ENCODE assay signal across 18 mouse cellular contexts in the genomic region with DNA sequence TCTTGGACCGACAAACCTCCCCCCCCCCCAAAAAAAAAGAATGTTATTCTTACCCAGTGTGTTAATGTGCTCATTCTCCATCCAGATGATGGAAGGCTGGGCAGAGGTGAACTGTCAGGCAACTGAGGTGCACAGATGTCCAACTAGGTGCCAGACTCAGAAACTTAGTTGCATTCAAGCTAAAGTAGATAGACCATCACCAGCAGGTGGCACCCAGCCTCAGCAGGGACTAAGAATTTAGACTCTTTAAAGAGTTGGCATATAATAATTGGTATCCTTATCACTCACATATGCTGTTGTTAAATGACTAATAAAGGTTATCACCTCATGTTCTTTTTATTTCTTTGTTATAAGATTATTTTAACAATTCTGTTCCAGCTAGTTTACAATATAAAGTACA.
DNase-seq lines count a peak whose midpoint lies in the region; ATAC-seq and TF ChIP-seq lines count a peak whose summit lies in the region.
"Had no signal": no experiment of that assay in that cellular context is flagged by ENCODE, and none has a peak within 500 bp of the region (broad histone marks: within the 10 kb centered on the region; RNA-seq: fewer than 3 reads in every experiment).

No protein-coding gene starts in this region.

- H3K4me1 ChIP-seq in hindbrain, postnatal 0 days (ENCODE audit: insufficient read depth, low read length) = no peaks in the 10 kb centered on the region
- H3K4me1 ChIP-seq in hindbrain, embryonic 14.5 days (replicated peaks; ENCODE audit: control insufficient read depth, insufficient read depth, low read length) = no peaks in the 10 kb centered on the region
- no peaks in the 10 kb centered on the region for H3K4me1 ChIP-seq in lung, embryonic 14.5 days (ENCODE audit: insufficient read depth)
- no peaks in the 10 kb centered on the region for H3K4me1 ChIP-seq in lung, adult 2 months (ENCODE audit: control insufficient read depth, insufficient read depth, low read length)
- peaks cover 0 to 8% of the 10 kb centered on the region in 2 experiments; a peak in 2 of 4 replicates for H3K4me1 ChIP-seq in CH12.LX (ENCODE audit: control insufficient read depth in 1 of 2, insufficient read depth in 2 of 2)
- H3K4me1 ChIP-seq: embryonic facial prominence, embryonic 10.5 days; hindbrain, embryonic 12.5 days; limb, embryonic 15.5 days had no signal

- no peak overlapping the region for H3K4me3 ChIP-seq in hindbrain, postnatal 0 days (ENCODE audit: low read length)
- H3K4me3 ChIP-seq in hindbrain, embryonic 14.5 days (replicated peaks; ENCODE audit: low read length) = no peak overlapping the region
- no peak overlapping the region for H3K4me3 ChIP-seq in lung, embryonic 14.5 days (ENCODE audit: low read depth, low read length)
- no peak overlapping the region for H3K4me3 ChIP-seq in lung, adult 2 months (replicated peaks; ENCODE audit: extremely low read depth, low read depth, low read length)
- no peak overlapping the region for H3K4me3 ChIP-seq in CH12.LX (replicated peaks in 1 of 3; ENCODE audit: low read depth in 2 of 3, low read length in 2 of 3, poor library complexity in 1 of 3)
- H3K4me3 ChIP-seq: embryonic facial prominence, embryonic 10.5 days; heart, embryonic 15.5 days; hindbrain, embryonic 12.5 days; limb, embryonic 15.5 days had no signal

- H3K36me3 ChIP-seq in hindbrain, postnatal 0 days (ENCODE audit: insufficient read depth, low read length) = no peaks in the 10 kb centered on the region
- no peaks in the 10 kb centered on the region for H3K36me3 ChIP-seq in hindbrain, embryonic 14.5 days (replicated peaks; ENCODE audit: control insufficient read depth, insufficient read depth)
- no peaks in the 10 kb centered on the region for H3K36me3 ChIP-seq in lung, embryonic 14.5 days (ENCODE audit: insufficient read depth)
- H3K36me3 ChIP-seq in CH12.LX (replicated peaks in 1 of 2; ENCODE audit: control insufficient read depth in 1 of 2, insufficient read depth in 1 of 2, low read length in 1 of 2) = no peaks in the 10 kb centered on the region
- H3K36me3 ChIP-seq: embryonic facial prominence, embryonic 10.5 days; heart, embryonic 15.5 days; hindbrain, embryonic 12.5 days; limb, embryonic 15.5 days had no signal

- in situ Hi-C loops in CH12.LX (cut with MboI; ENCODE audit: low pct_ligation_motif_present, low pct_unique_long_range_greater_than_20kb, low sequenced_read_pairs) = no loop called here

- H3K9me3 ChIP-seq in hindbrain, postnatal 0 days (ENCODE audit: low read length) = no peaks in the 10 kb centered on the region
- H3K9me3 ChIP-seq in hindbrain, embryonic 14.5 days (ENCODE audit: control insufficient read depth, low read length) = no peaks in the 10 kb centered on the region
- H3K9me3 ChIP-seq in lung, embryonic 14.5 days (ENCODE audit: low read depth, low read length) = no peaks in the 10 kb centered on the region
- no peaks in the 10 kb centered on the region for H3K9me3 ChIP-seq in CH12.LX (replicated peaks; ENCODE audit: low read length)
- H3K9me3 ChIP-seq: embryonic facial prominence, embryonic 10.5 days; heart, embryonic 15.5 days; hindbrain, embryonic 12.5 days; limb, embryonic 15.5 days had no signal

- dilution Hi-C loops in CH12.LX (cut with MboI; ENCODE audit: extremely low pct_ligation_motif_present, extremely low pct_unique_long_range_greater_than_20kb, low sequenced_read_pairs) = no loop called here

- no peak overlapping the region for H3K9ac ChIP-seq in hindbrain, postnatal 0 days (replicated peaks; ENCODE audit: low read length)
- H3K9ac ChIP-seq in hindbrain, embryonic 14.5 days = no peak overlapping the region
- no peak overlapping the region for H3K9ac ChIP-seq in lung, embryonic 14.5 days
- no peak overlapping the region for H3K9ac ChIP-seq in CH12.LX (ENCODE audit: insufficient read depth, low read depth)
- H3K9ac ChIP-seq: heart, embryonic 15.5 days; hindbrain, embryonic 12.5 days; limb, embryonic 15.5 days had no signal

- no peak for TF ChIP-seq POLR2A in lung, adult 2 months (IDR thresholded peaks at IDR 0.05; ENCODE audit: borderline replicate concordance, extremely low read depth, low read depth, low read length)
- TF ChIP-seq POLR2A in CH12.LX (IDR thresholded peaks at IDR 0.05; ENCODE audit: low read depth, low read length) = no peak

- no peak overlapping the region for H3K27ac ChIP-seq in hindbrain, postnatal 0 days
- no peak overlapping the region for H3K27ac ChIP-seq in hindbrain, embryonic 14.5 days
- no peak overlapping the region for H3K27ac ChIP-seq in lung, embryonic 14.5 days (ENCODE audit: low read depth)
- no peak overlapping the region for H3K27ac ChIP-seq in CH12.LX (ENCODE audit: insufficient read depth, low read depth)
- H3K27ac ChIP-seq: embryonic facial prominence, embryonic 10.5 days; heart, embryonic 15.5 days; hindbrain, embryonic 12.5 days; limb, embryonic 15.5 days had no signal

- no peak overlapping the region for H3K4me2 ChIP-seq in hindbrain, postnatal 0 days (ENCODE audit: low read depth, low read length)
- H3K4me2 ChIP-seq in hindbrain, embryonic 14.5 days (replicated peaks) = no peak overlapping the region
- H3K4me2 ChIP-seq in lung, embryonic 14.5 days = no peak overlapping the region
- H3K4me2 ChIP-seq in CH12.LX (ENCODE audit: insufficient read depth, low read depth, poor library complexity, severe bottlenecking) = no peak overlapping the region
- H3K4me2 ChIP-seq: heart, embryonic 15.5 days; hindbrain, embryonic 12.5 days; limb, embryonic 15.5 days had no signal

- H3K27me3 ChIP-seq in hindbrain, postnatal 0 days (ENCODE audit: insufficient read depth, low read length) = no peaks in the 10 kb centered on the region
- H3K27me3 ChIP-seq in hindbrain, embryonic 14.5 days (ENCODE audit: control insufficient read depth, insufficient read depth, low read length) = no peaks in the 10 kb centered on the region
- no peaks in the 10 kb centered on the region for H3K27me3 ChIP-seq in lung, embryonic 14.5 days (ENCODE audit: insufficient read depth, low read length)
- H3K27me3 ChIP-seq in CH12.LX (replicated peaks) = no peaks in the 10 kb centered on the region
- H3K27me3 ChIP-seq: heart, embryonic 15.5 days; hindbrain, embryonic 12.5 days; limb, embryonic 15.5 days had no signal

- 96% methylated on average over 1 of the region's 1 CpGs for WGBS in hindbrain, postnatal 0 days
- WGBS in hindbrain, embryonic 14.5 days = 95% methylated on average over 1 of the region's 1 CpGs
- 84% methylated on average over 1 of the region's 1 CpGs for WGBS in lung, embryonic 14.5 days
- WGBS in lung, adult 2 months = 67% methylated on average over 1 of the region's 1 CpGs

- peak; percentile 35 for TF ChIP-seq RAD21 in CH12.LX (IDR thresholded peaks at IDR 0.05; ENCODE audit: low read depth, low read length)

- no peak for ATAC-seq in hindbrain, postnatal 0 days
- ATAC-seq in hindbrain, embryonic 14.5 days (ENCODE audit: low FRiP score) = no peak
- no peak for ATAC-seq in lung, embryonic 14.5 days (ENCODE audit: insufficient read depth)

- TF ChIP-seq CTCF in hindbrain, postnatal 0 days (IDR thresholded peaks at IDR 0.05; ENCODE audit: low read depth) = peak; percentile 28; the same call in 1 of the 2 replicates
- TF ChIP-seq CTCF in lung, embryonic 14.5 days (IDR thresholded peaks at IDR 0.05; ENCODE audit: low read depth) = peak; percentile 37; the same call in 1 of the 2 replicates
- TF ChIP-seq CTCF in lung, adult 2 months (IDR thresholded peaks at IDR 0.05; ENCODE audit: insufficient read depth, low read length) = no peak
- peak in 1 of 2 experiments; percentile 61; a peak in 2 of 4 replicates for TF ChIP-seq CTCF in CH12.LX (conservative IDR thresholded peaks at IDR 0.05 in 1 of 2, IDR thresholded peaks at IDR 0.05 in 1 of 2; ENCODE audit: low read depth in 2 of 2, low read length in 2 of 2)

- no peaks in the 10 kb centered on the region for H3K79me2 ChIP-seq in CH12.LX (replicated peaks; ENCODE audit: control insufficient read depth, extremely low read depth, insufficient read depth, poor library complexity, severe bottlenecking)

- no peak for TF ChIP-seq EP300 in CH12.LX (IDR thresholded peaks at IDR 0.05; ENCODE audit: low read length)

- DNase-seq in hindbrain, postnatal 0 days (ENCODE audit: low spot score) = peak; percentile 13
- no peak for DNase-seq in hindbrain, embryonic 14.5 days (ENCODE audit: low spot score)
- no peak for DNase-seq in lung, embryonic 14.5 days
- DNase-seq in lung, adult 2 months = no peak
- DNase-seq in CH12.LX (ENCODE audit: extremely low read depth) = peak; percentile 11
- peak; percentile 37 for DNase-seq in kidney, postnatal 14 days
- no peak for DNase-seq in layer of hippocampus, adult 8-10 months (ENCODE audit: low spot score in 2 of 2)
- DNase-seq in urinary bladder, postnatal 4 days (ENCODE audit: low spot score in 2 of 2) = no peak
- DNase-seq: adrenal gland, adult 8-10 months; cerebellum, postnatal 14 days; lung, postnatal 14 days; midbrain, embryonic 14.5 days; retina, postnatal 1 day; thymus, adult 2 months had no signal

TF ChIP-seq in CH12.LX, 34 proteins besides CTCF, POLR2A, EP300 and RAD21:
- TF ChIP-seq TBP (conservative IDR thresholded peaks at IDR 0.05; ENCODE audit: low read depth, low read length) (no peak), USF1 (IDR thresholded peaks at IDR 0.05; ENCODE audit: low read depth, low read length) (no peak), SMC3 (IDR thresholded peaks at IDR 0.05; ENCODE audit: low read depth, low read length) (peak; percentile 59)

Comparison
In these comparisons a context has a peak if more than half of its experiments do, and no peak if none do; other contexts are left out.
1. DNase-seq: peak in hindbrain, postnatal 0 days (single experiment), CH12.LX (single experiment) and kidney, postnatal 14 days (single experiment); none in hindbrain, embryonic 14.5 days (single experiment), lung, embryonic 14.5 days (single experiment), lung, adult 2 months (single experiment), layer of hippocampus, adult 8-10 months (0 of 2) and urinary bladder, postnatal 4 days (0 of 2).